Mouse (Mus musculus): ENCODE results near the gene Rsf1. TPM values are rescaled to one million over a fixed set of nuclear protein-coding genes. Genes with fewer than 3 reads are reported as not detected.
A peak's percentile ranks its signal among the peaks of the same experiment; 100 is the strongest.

Gene Rsf1
- polyA plus RNA-seq, 1 experiment from 2014 or later: 5.2 TPM

DNA sequence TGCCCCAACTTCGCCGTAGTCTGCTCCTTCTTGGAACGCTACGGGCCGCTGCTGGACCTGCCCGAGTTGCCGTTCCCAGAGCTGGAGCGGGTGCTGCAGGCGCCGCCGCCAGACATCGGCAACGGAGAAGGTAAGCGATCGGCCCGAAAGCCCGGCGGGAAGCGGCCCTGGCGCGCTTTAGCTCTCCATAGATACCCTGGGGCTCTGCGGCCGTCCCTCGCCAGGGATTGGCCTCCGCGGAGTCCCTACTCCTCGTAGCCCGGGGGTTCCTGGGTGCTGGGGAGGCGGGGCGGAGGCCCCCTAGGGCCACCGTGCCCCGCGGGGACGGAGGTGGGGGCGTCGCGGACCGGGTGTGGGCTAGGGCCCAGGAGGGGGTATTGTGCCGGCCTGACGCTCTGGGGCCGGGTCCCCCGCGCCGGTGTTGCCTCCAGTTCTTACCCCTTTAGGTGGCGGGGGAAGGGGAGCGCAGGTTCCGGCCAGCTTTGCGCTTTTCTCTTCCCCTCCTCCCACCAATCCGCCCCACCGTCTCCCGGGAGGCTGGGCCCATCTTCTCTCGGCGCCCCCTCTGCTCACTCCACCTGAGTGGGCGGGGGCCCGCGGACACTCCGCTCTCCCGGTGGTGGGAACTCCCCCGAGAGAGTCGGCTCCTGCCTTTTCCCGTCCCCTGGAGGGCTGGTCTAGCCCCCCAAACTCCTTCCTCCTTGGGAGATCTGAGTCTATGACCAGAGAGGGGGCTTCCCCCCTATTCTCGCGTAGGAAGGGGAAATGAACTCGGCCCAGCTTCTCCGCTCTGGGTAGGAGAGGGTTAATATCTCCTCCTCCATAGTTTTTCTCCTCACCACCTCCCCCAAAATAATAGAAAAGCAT is 520 bp downstream of the Rsf1 start:
- under 1% methylated on average over 65 of the region's 65 CpGs for WGBS (ENCODE audit: insufficient replicate concordance)
- H3K4me3 ChIP-seq (replicated peaks): peak overlapping the region; percentile 100
- H3K9ac ChIP-seq: peak overlapping the region; percentile 99
- H3K9me3 ChIP-seq (replicated peaks): no peaks in the 10 kb centered on the region
- no peaks in the 10 kb centered on the region for H3K36me3 ChIP-seq (replicated peaks)
- peak overlapping the region; percentile 94 for H3K4me2 ChIP-seq
- peak; percentile 45 for ATAC-seq (ENCODE audit: insufficient read depth)
- no peaks in the 10 kb centered on the region for H3K27me3 ChIP-seq
- H3K27ac ChIP-seq (replicated peaks): peak overlapping the region; percentile 94
- H3K4me1 ChIP-seq (replicated peaks): peaks cover 26% of the 10 kb centered on the region

GRCm38 (mm10) chr7:97580843-97581214 is 1.1 kb downstream of the Rsf1 start:
- Histone ChIP-seq H3K4me2 (peak overlapping the region; percentile 94), H3K9me3 (replicated peaks) (no peaks in the 10 kb centered on the region), H3K4me1 (replicated peaks) (peaks cover 31% of the 10 kb centered on the region), H3K27me3 (no peaks in the 10 kb centered on the region), H3K36me3 (replicated peaks) (no peaks in the 10 kb centered on the region), H3K9ac (peak overlapping the region; percentile 99), H3K27ac (replicated peaks) (peak overlapping the region; percentile 94), H3K4me3 (replicated peaks) (peak overlapping the region; percentile 100)
- peak; percentile 20 for ATAC-seq (ENCODE audit: insufficient read depth)
- WGBS (ENCODE audit: insufficient replicate concordance): under 1% methylated on average over 11 of the region's 11 CpGs

DNA sequence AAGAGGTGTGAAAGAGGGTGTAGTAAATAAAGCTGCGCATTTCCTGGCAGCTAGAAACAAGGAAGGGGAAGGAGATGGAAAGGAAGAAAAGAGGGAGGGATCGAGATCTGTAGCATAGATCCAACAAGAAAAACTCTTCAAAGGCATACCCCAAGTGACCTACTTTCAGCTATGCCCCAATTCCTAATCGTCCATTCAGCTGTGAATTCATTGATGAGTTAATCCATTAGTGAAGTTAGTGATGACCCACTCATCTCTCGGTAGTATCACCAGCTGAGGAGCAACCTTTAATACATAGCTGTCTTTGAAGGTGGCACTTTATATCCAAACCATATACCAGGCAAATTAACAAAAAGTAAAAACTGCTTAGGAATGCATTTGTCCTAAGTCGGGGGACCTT is 8.8 kb downstream of the Rsf1 start:
- Histone ChIP-seq H3K9ac (no peak overlapping the region), H3K27me3 (no peaks in the 10 kb centered on the region), H3K4me3 (replicated peaks) (no peak overlapping the region), H3K4me1 (replicated peaks) (peaks cover 52% of the 10 kb centered on the region), H3K36me3 (replicated peaks) (no peaks in the 10 kb centered on the region), H3K9me3 (replicated peaks) (no peaks in the 10 kb centered on the region), H3K27ac (replicated peaks) (no peak overlapping the region), H3K4me2 (no peak overlapping the region)
- ATAC-seq (ENCODE audit: insufficient read depth): no peak
- WGBS (ENCODE audit: insufficient replicate concordance): 70% methylated on average over 5 of the region's 5 CpGs

DNA sequence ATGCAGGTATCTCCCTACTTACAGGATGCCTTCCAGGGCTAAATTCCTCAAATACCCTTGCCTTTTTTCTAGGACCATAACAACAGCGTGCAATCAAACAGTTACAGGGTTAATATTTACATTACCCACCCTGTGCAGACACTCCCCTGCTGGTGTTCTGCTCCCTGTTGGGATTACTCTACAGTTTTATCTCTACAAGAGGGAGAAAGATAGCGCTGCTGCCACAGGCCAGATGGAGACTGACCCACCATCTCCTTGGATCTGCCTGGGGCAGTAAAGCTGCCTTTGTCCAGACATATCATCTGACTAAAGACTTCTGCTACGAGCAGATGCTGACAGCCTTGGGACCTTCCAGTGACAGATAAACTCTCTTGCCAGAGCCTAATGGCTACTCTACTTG is 10.8 kb downstream of the Rsf1 start:
- 26% methylated on average over 3 of the region's 3 CpGs for WGBS (ENCODE audit: insufficient replicate concordance)
- H3K4me2 ChIP-seq: peak overlapping the region; percentile 2
- peak; percentile 69 for ATAC-seq (ENCODE audit: insufficient read depth)

DNA sequence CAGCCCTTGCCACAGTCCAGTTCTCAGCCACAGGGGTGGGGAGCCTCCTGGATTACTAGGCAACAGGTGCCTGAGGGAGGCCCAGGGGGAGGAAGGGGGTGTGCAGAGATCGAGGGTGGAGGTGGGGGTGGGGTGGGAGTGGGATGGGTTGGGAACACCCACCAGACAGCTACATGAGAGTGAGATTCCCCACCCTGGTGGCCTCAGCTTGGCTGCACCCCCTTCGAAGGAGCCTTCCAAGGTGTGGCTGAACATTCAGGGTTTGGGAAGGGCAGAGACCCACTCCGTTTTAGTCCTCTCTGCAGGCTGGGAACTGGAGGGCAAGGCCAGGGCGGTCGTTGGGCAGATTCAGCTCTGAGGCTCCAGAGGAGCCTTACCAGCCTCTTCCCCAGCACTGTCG is 11.6 kb downstream of the Rsf1 start:
- Histone ChIP-seq H3K27ac (replicated peaks) (no peak overlapping the region), H3K4me3 (replicated peaks) (no peak overlapping the region), H3K9ac (no peak overlapping the region), H3K27me3 (no peaks in the 10 kb centered on the region), H3K4me1 (replicated peaks) (peaks cover 40% of the 10 kb centered on the region), H3K4me2 (no peak overlapping the region), H3K9me3 (replicated peaks) (no peaks in the 10 kb centered on the region), H3K36me3 (replicated peaks) (no peaks in the 10 kb centered on the region)
- 66% methylated on average over 6 of the region's 6 CpGs for WGBS (ENCODE audit: insufficient replicate concordance)
- ATAC-seq (ENCODE audit: insufficient read depth): no peak

More for the DNA sequence above, 10.8 kb downstream of the Rsf1 start:
- no peak overlapping the region for H3K27ac ChIP-seq (replicated peaks)
- no peaks in the 10 kb centered on the region for H3K9me3 ChIP-seq (replicated peaks)
- no peak overlapping the region for H3K4me3 ChIP-seq (replicated peaks)
- peaks cover 48% of the 10 kb centered on the region for H3K4me1 ChIP-seq (replicated peaks)
- no peaks in the 10 kb centered on the region for H3K36me3 ChIP-seq (replicated peaks)
- no peaks in the 10 kb centered on the region for H3K27me3 ChIP-seq
- no peak overlapping the region for H3K9ac ChIP-seq

DNA sequence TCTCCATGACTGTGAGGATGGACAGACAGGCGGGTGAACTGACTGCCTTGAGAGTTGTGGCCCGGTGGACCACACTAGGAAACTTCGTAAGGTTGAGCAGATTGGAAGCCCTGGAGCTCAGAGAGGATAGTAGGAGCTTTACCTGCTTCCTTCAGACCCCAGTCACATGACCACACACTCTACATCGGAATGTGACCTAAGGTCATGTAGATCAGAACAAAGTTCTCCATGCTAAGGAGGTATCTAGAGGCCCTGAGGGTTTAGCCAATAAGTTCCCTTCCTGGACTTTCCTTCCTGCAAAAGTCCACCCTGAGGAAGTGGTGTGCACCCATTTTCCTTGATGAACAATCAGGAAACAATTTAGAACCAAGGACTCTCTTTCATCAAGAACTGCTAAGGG is 12.7 kb downstream of the Rsf1 start:
- H3K27me3 ChIP-seq: no peaks in the 10 kb centered on the region
- no peak overlapping the region for H3K9ac ChIP-seq
- 79% methylated on average over 4 of the region's 4 CpGs for WGBS (ENCODE audit: insufficient replicate concordance)
- no peaks in the 10 kb centered on the region for H3K36me3 ChIP-seq (replicated peaks)
- H3K4me3 ChIP-seq (replicated peaks): no peak overlapping the region
- H3K9me3 ChIP-seq (replicated peaks): no peaks in the 10 kb centered on the region
- H3K27ac ChIP-seq (replicated peaks): no peak overlapping the region
- no peak overlapping the region for H3K4me2 ChIP-seq
- ATAC-seq (ENCODE audit: insufficient read depth): no peak
- peaks cover 40% of the 10 kb centered on the region for H3K4me1 ChIP-seq (replicated peaks)

DNA sequence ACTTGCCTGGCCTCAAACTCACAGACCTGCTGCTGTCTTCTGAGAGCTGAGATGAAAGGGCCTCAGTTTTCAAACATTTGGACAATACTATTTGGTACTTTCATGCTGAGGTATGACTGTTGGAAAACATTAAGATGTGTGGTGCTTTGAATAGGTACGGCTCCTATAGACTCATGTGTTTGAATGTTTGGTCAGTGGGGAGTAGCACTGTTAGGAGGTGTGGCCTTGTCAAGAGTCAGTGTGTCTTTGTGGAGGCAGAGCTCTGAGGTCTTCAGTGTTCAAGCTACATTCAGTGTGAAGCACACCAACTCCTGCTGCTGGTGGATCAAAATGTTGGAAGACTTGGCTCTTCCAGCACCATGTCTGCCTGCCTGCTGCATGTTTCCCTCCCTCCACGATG is 13.8 kb downstream of the Rsf1 start:
- WGBS (ENCODE audit: insufficient replicate concordance): 61% methylated on average over 2 of the region's 2 CpGs
- Histone ChIP-seq H3K27me3 (no peaks in the 10 kb centered on the region), H3K4me3 (replicated peaks) (no peak overlapping the region), H3K9me3 (replicated peaks) (no peaks in the 10 kb centered on the region), H3K4me2 (no peak overlapping the region), H3K36me3 (replicated peaks) (no peaks in the 10 kb centered on the region), H3K4me1 (replicated peaks) (peaks cover 39% of the 10 kb centered on the region), H3K27ac (replicated peaks) (no peak overlapping the region), H3K9ac (no peak overlapping the region)
- no peak for ATAC-seq (ENCODE audit: insufficient read depth)

DNA sequence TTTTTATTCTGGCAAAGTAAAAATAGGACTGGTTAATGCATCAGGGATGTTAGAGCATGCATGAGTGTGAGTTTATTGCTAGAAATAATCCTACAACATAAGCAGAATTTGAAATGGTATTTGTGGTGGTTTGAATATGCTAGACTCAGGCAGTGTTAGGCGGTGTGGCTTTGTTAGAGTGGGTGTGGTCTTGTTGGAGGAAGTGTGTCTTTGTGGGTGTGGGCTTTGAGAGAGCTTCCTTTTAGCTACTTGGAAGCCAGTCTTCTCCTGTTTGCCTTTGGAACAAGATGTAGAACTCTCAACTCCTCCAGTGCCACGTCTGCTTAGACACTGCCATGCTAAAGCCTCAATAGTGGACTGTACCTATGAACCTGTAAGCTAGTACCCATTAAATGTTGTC is 18.9 kb downstream of the Rsf1 start:
- H3K9ac ChIP-seq: no peak overlapping the region
- no peaks in the 10 kb centered on the region for H3K9me3 ChIP-seq (replicated peaks)
- no peak overlapping the region for H3K4me2 ChIP-seq
- H3K27me3 ChIP-seq: no peaks in the 10 kb centered on the region
- 49% methylated on average over 2 of the region's 2 CpGs for WGBS (ENCODE audit: insufficient replicate concordance)
- peaks cover 14% of the 10 kb centered on the region for H3K4me1 ChIP-seq (replicated peaks)
- H3K27ac ChIP-seq (replicated peaks): no peak overlapping the region
- ATAC-seq (ENCODE audit: insufficient read depth): no peak
- H3K36me3 ChIP-seq (replicated peaks): no peaks in the 10 kb centered on the region
- no peak overlapping the region for H3K4me3 ChIP-seq (replicated peaks)

DNA sequence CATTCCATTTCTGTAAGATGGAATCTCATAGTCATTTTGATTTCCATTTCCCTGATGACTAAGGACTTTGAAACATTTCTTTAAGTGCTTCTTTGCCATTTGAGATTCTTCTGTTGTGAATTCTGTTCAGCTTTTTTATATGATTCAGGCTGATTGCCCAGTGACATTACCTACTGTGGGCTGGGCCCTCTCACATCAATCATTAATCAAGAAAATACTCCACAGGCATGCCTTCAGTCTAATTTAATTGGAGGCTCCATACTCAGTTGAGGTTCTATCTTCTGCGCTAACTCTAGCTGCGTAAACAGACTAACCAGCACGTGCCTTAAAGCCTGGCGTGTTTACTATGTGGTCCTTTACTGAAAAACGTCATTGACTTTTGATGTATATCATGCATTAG is 41.7 kb downstream of the Rsf1 start:
- H3K27ac ChIP-seq (replicated peaks): no peak overlapping the region
- no peak overlapping the region for H3K9ac ChIP-seq
- WGBS (ENCODE audit: insufficient replicate concordance): 83% methylated on average over 5 of the region's 5 CpGs
- no peaks in the 10 kb centered on the region for H3K4me1 ChIP-seq (replicated peaks)
- peaks cover 11% of the 10 kb centered on the region; the same call in 1 of the 2 replicates for H3K36me3 ChIP-seq (replicated peaks)
- ATAC-seq (ENCODE audit: insufficient read depth): no peak
- H3K4me2 ChIP-seq: no peak overlapping the region
- H3K4me3 ChIP-seq (replicated peaks): no peak overlapping the region
- no peaks in the 10 kb centered on the region for H3K9me3 ChIP-seq (replicated peaks)
- H3K27me3 ChIP-seq: no peaks in the 10 kb centered on the region

DNA sequence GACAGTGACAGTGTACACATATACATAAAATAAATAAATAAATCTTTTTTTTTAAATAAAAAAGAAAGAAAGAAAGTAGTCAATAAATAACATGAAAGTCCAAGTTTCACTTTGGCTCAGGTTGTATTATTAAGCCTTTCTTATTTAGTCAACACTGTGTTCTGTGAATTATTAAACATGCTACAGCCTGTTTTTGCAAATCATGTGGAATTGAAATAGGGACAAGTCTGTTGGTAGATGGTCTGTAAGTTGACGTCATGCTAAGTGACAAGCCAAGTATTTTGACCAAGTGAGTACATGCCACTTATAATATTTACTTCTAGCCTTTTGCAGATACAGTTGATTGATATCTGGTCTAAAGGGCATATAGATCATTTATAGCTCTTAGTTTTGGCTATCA is 43.0 kb downstream of the Rsf1 start:
- Histone ChIP-seq H3K4me2 (no peak overlapping the region), H3K27ac (replicated peaks) (no peak overlapping the region), H3K4me3 (replicated peaks) (no peak overlapping the region), H3K9ac (no peak overlapping the region), H3K4me1 (replicated peaks) (no peaks in the 10 kb centered on the region), H3K36me3 (replicated peaks) (peaks cover 9% of the 10 kb centered on the region; the same call in 1 of the 2 replicates), H3K9me3 (replicated peaks) (no peaks in the 10 kb centered on the region), H3K27me3 (no peaks in the 10 kb centered on the region)
- 81% methylated on average over 1 of the region's 1 CpGs for WGBS (ENCODE audit: insufficient replicate concordance)
- ATAC-seq (ENCODE audit: insufficient read depth): no peak

DNA sequence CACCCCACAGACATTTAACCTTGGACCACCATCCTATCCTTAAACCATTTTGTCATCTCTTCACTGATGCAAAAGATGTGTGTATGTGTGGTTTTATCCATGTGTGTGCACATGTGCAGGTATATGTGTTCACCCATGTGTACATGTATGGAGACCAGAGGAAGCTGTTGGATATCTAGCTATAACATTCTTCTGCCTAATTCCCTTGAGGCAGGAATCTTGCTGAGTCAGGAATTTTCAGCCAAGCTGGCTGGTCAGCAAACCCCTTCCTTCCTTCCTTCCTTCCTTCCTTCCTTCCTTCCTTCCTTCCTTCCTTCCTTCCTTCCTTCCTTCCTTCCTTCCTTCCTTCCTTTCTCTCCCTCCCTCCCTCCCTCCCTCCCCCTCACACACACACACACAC is 43.7 kb downstream of the Rsf1 start:
- no peak for ATAC-seq (ENCODE audit: insufficient read depth)
- no peak overlapping the region for H3K9ac ChIP-seq
- H3K27ac ChIP-seq (replicated peaks): no peak overlapping the region
- no peaks in the 10 kb centered on the region for H3K4me1 ChIP-seq (replicated peaks)
- no peaks in the 10 kb centered on the region for H3K27me3 ChIP-seq
- H3K9me3 ChIP-seq (replicated peaks): no peaks in the 10 kb centered on the region
- H3K36me3 ChIP-seq (replicated peaks): peaks cover 2% of the 10 kb centered on the region; the same call in 1 of the 2 replicates
- H3K4me3 ChIP-seq (replicated peaks): no peak overlapping the region
- H3K4me2 ChIP-seq: no peak overlapping the region

DNA sequence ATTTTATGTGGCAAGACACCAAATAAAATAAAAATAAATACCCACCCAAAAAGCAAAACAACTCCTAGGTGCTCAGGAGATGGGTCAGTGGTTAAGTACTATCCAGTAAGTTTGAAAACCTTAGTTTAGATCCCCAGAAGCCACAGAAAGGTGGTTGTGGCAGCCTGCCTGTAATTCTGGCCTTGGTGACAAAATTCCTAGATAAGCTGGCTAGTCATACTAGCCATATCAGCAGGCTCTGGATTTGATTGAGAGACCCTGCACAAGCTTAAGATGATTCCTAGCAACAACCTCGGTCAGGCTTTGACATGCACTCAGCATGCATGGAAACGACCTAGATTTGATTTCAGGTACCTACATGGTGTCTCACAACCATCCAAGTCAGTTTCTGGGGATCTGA is 49.7 kb downstream of the Rsf1 start:
- H3K27me3 ChIP-seq: no peaks in the 10 kb centered on the region
- H3K9ac ChIP-seq: no peak overlapping the region
- no peak for ATAC-seq (ENCODE audit: insufficient read depth)
- no peaks in the 10 kb centered on the region for H3K9me3 ChIP-seq (replicated peaks)
- WGBS (ENCODE audit: insufficient replicate concordance): 65% methylated on average over 2 of the region's 2 CpGs
- H3K4me2 ChIP-seq: no peak overlapping the region
- no peak overlapping the region for H3K4me3 ChIP-seq (replicated peaks)
- H3K27ac ChIP-seq (replicated peaks): no peak overlapping the region
- H3K4me1 ChIP-seq (replicated peaks): no peaks in the 10 kb centered on the region
- H3K36me3 ChIP-seq (replicated peaks): no peaks in the 10 kb centered on the region

Data from liver, embryonic 15.5 days (tissue).